Mouse (Mus musculus) gastrocnemius, postnatal 10 days (tissue): ENCODE data around the gene Gm3250. TPM values are rescaled to one million over a fixed set of nuclear protein-coding genes. Genes with fewer than 3 reads are reported as not detected.
"Not testable (repeated sequence)": the region's sequence is repeated elsewhere in the genome, so short reads cannot be mapped to it uniquely, and the experiment has no call there.

Experiments used
- DNase-seq: peaks from one replicate; pipeline ENCODE4 v3.0.0; 2021; ENCODE audit warnings: mixed read lengths
- long read RNA-seq, 2 experiments: library from polyadenylated mRNA; stranded (forward); transcript quantifications; one replicate each; pipeline ENCODE4 v2.0.0; 2021
- total RNA-seq, 2 experiments: library from RNA; stranded (reverse); gene quantifications; 2 replicates each; pipeline ENCODE4 v1.2.3; 2021

Gene Gm3250
- total RNA-seq = not detected
- long read RNA-seq, experiment 1 = 0 reads
- long read RNA-seq, experiment 2 = 0 reads

- not testable (repeated sequence) for DNase-seq
These were observed at the start of gene Gm3250 for GRCm38 (mm10) chr10:77782442-77782841. Gm3250 (minus strand) TSS chr10:77782542.

GRCm38 (mm10) chr10:77826951-77827350, 44.6 kb upstream of the Gm3250 start, which contains the start of gene Krtap10-4:
Krtap10-4 (minus strand) TSS chr10:77827095.
- DNase-seq = no peak

GRCm38 (mm10) chr10:77819203-77819602, 36.9 kb upstream of the Gm3250 start:
- DNase-seq = no peak

- DNase-seq = no peak
These were observed 36.2 kb upstream of the Gm3250 start for GRCm38 (mm10) chr10:77818523-77818922.

- no peak for DNase-seq
These were observed 33.2 kb upstream of the Gm3250 start for GRCm38 (mm10) chr10:77815514-77815913.

- no peak for DNase-seq
These were observed 32.0 kb upstream of the Gm3250 start, which contains the start of gene Gm2696 for GRCm38 (mm10) chr10:77814382-77814781. Gm2696 (plus strand) TSS chr10:77814682.

GRCm38 (mm10) chr10:77811743-77812142, 29.4 kb upstream of the Gm3250 start, which contains the start of gene Gm9507:
Gm9507 (minus strand) TSS chr10:77811843.
- DNase-seq = no peak

- no peak for DNase-seq
These were observed 21.8 kb upstream of the Gm3250 start for GRCm38 (mm10) chr10:77804095-77804494.

GRCm38 (mm10) chr10:77798921-77799508, 16.7 kb upstream of the Gm3250 start, which contains the start of gene Gm19668:
Gm19668 (minus strand) TSS chr10:77799133.
- DNase-seq = no peak

GRCm38 (mm10) chr10:77798164-77798920, 16.0 kb upstream of the Gm3250 start:
- not testable (repeated sequence) for DNase-seq

GRCm38 (mm10) chr10:77797677-77798076, 15.3 kb upstream of the Gm3250 start:
- no peak for DNase-seq

GRCm38 (mm10) chr10:77794976-77795375, 12.6 kb upstream of the Gm3250 start, which contains the start of gene Gm9639:
Gm9639 (minus strand) TSS chr10:77795076.
- DNase-seq = no peak

GRCm38 (mm10) chr10:77788621-77789020, 6.3 kb upstream of the Gm3250 start:
- no peak for DNase-seq

- DNase-seq = not testable (repeated sequence)
These were observed 5.5 kb upstream of the Gm3250 start, which contains the start of gene Gm7137 for GRCm38 (mm10) chr10:77787876-77788275. Gm7137 (minus strand) TSS chr10:77788200.

GRCm38 (mm10) chr10:77783396-77783795, 1.1 kb upstream of the Gm3250 start:
- DNase-seq = not testable (repeated sequence)

- DNase-seq = not testable (repeated sequence)
These were observed 5.5 kb downstream of the Gm3250 start, which contains the start of gene Gm7138 for GRCm38 (mm10) chr10:77776844-77777243. Gm7138 (minus strand) TSS chr10:77776944.

- DNase-seq = not testable (repeated sequence)
These were observed 10.2 kb downstream of the Gm3250 start for GRCm38 (mm10) chr10:77772142-77772541.

- not testable (repeated sequence) for DNase-seq
These were observed 11.1 kb downstream of the Gm3250 start, which contains the start of gene Gm3238 for GRCm38 (mm10) chr10:77771225-77771624. Gm3238 (minus strand) TSS chr10:77771325.

- no peak for DNase-seq
These were observed 12.6 kb downstream of the Gm3250 start for GRCm38 (mm10) chr10:77769727-77770126.

GRCm38 (mm10) chr10:77759582-77759981, 22.8 kb downstream of the Gm3250 start, which contains the start of gene Gm3233:
Gm3233 (minus strand) TSS chr10:77759682.
- not testable (repeated sequence) for DNase-seq

- no peak for DNase-seq
These were observed 28.9 kb downstream of the Gm3250 start for GRCm38 (mm10) chr10:77753448-77753847.

GRCm38 (mm10) chr10:77752312-77752711, 30.0 kb downstream of the Gm3250 start:
- not testable (repeated sequence) for DNase-seq

- DNase-seq = not testable (repeated sequence)
These were observed 31.1 kb downstream of the Gm3250 start, which contains the start of gene Gm9736 for GRCm38 (mm10) chr10:77751254-77751653. Gm9736 (minus strand) TSS chr10:77751354.
